Mouse (Mus musculus) cerebellum, adult 2 months (tissue): ENCODE results near the gene Rpl24. TPM values are rescaled to one million over a fixed set of nuclear protein-coding genes. Genes with fewer than 3 reads are reported as not detected.

Experiments used
- DNase-seq, 2 experiments: peaks; one replicate each; pipeline ENCODE4 v3.0.0; 2021
- H3K27ac ChIP-seq: fragments of 200-500 bp; 2 replicates; pipeline ENCODE4 v1.5.1; 2012; ENCODE audit warnings: low read length, control low read depth, inconsistent platforms; ENCODE audit not compliant: insufficient read depth
- H3K27me3 ChIP-seq: fragments of 200-500 bp; 2 replicates; pipeline ENCODE4 v1.6.1; 2012; ENCODE audit warnings: inconsistent platforms, mild to moderate bottlenecking, low read length, moderate library complexity; ENCODE audit not compliant: control insufficient read depth, insufficient read depth
- H3K4me1 ChIP-seq: fragments of 200-500 bp; 2 replicates; pipeline ENCODE4 v1.6.1; 2011; ENCODE audit warnings: low read length; ENCODE audit not compliant: control insufficient read depth, insufficient read depth
- H3K4me3 ChIP-seq: fragments of 200-500 bp; replicated peaks from 2 replicates; pipeline ENCODE3; 2011; ENCODE audit warnings: mild to moderate bottlenecking, low read depth, low read length, control low read depth; ENCODE audit not compliant: insufficient read depth
- CTCF ChIP-seq: fragments of 200-500 bp; IDR thresholded peaks from 2 replicates; pipeline ENCODE4 v1.5.1; 2011; ENCODE audit warnings: low read depth, mild to moderate bottlenecking, control low read depth, low read length, moderate library complexity, borderline replicate concordance; ENCODE audit not compliant: insufficient read depth
- POLR2A ChIP-seq: fragments of 200-500 bp; IDR thresholded peaks from 2 replicates; pipeline ENCODE4 v1.6.1; 2011; ENCODE audit warnings: low read length, control low read depth, borderline replicate concordance; ENCODE audit not compliant: insufficient read depth
- WGBS: fragments of 180-500 bp; shearing (Covaris S2); methylation state at CpG from one replicate; pipeline ENCODE4 v1.1.7; 2018; 5-methylcytosine and 5-hydroxymethylcytosine counted together
- polyA plus RNA-seq: library from polyadenylated mRNA; depleted of rRNA; stranded (reverse); fragments of >200 nt; gene quantifications from 2 replicates; pipeline ENCODE4 v1.2.3, GENCODE M21; 2012

Rpl24 gene
- polyA plus RNA-seq, 1 experiment, result 431 TPM

- H3K4me1 ChIP-seq, result no peaks in the 10 kb centered on the region
- TF ChIP-seq CTCF (peak; percentile 57; the same call in 1 of the 2 replicates), POLR2A (no peak)
- H3K4me3 ChIP-seq, result no peak overlapping the region
- no peaks in the 10 kb centered on the region for H3K27me3 ChIP-seq
- WGBS, result 42% methylated on average over 4 of the region's 4 CpGs
- no peak overlapping the region for H3K27ac ChIP-seq
- DNase-seq, result peak; percentile 25 to 44
Measured at GRCm38 (mm10) chr16:55964126-55964949, 1.7 kb upstream of the Rpl24 start.

- peak overlapping the region; percentile 34 for H3K4me3 ChIP-seq
- no peaks in the 10 kb centered on the region for H3K4me1 ChIP-seq
- DNase-seq, result no peak
- H3K27me3 ChIP-seq, result no peaks in the 10 kb centered on the region
- WGBS, result 7% methylated on average over 1 of the region's 1 CpGs
- TF ChIP-seq POLR2A, result no peak
- TF ChIP-seq CTCF, result no peak
- H3K27ac ChIP-seq, result no peak overlapping the region
Measured at GRCm38 (mm10) chr16:55967221-55967620, 1.1 kb downstream of the Rpl24 start.

DNA sequence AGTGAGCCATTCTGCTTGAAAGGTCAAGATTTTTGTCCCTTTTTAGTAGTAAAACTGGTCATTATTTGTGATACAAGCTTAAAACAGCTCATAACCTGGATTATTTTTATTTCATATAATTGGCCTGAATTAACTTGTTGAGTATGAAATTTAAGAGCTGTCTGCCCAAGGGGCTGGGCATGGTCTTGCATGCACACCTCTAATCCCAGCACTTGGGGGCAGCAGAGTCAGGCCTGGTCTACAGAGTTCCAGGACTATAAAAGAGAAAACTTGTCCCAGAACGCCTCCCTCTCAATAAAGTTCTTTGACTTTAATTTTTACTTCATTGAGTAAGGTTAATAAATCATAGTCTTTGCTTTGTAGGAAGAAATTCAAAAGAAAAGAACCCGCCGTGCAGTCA, 3.1 kb downstream of the Rpl24 start:
- H3K27ac ChIP-seq, result no peak overlapping the region
- peak in 1 of 2 experiments; percentile 22 for DNase-seq
- no peaks in the 10 kb centered on the region for H3K4me1 ChIP-seq
- peak; percentile 50; the same call in 1 of the 2 replicates for TF ChIP-seq CTCF
- no peak for TF ChIP-seq POLR2A
- H3K4me3 ChIP-seq, result no peak overlapping the region
- WGBS, result 67% methylated on average over 3 of the region's 3 CpGs
- no peaks in the 10 kb centered on the region for H3K27me3 ChIP-seq

DNA sequence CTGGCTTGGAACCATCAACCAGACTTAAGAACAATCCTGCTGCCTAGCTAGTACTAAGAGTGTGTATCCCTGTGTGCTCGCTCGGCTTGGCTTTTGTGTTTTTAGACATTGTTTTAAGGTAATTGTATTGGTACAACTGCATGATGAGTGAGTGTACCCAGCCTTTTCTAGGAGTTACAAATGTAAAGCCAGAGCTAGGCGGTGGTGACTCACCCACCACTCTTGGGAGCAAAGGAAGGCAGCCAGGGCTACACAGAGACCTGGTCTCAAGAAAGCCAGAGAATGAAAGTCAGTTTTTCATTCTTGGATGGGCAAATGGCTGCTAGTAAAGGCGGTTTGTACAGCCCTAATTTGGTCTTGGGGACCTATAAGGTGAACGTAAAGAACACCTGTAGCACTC, 4.3 kb downstream of the Rpl24 start:
- TF ChIP-seq CTCF (no peak), POLR2A (no peak)
- Histone ChIP-seq H3K4me3 (no peak overlapping the region), H3K27me3 (no peaks in the 10 kb centered on the region), H3K27ac (no peak overlapping the region), H3K4me1 (no peaks in the 10 kb centered on the region)
- DNase-seq, result no peak
- WGBS, result 87% methylated on average over 5 of the region's 5 CpGs

DNA sequence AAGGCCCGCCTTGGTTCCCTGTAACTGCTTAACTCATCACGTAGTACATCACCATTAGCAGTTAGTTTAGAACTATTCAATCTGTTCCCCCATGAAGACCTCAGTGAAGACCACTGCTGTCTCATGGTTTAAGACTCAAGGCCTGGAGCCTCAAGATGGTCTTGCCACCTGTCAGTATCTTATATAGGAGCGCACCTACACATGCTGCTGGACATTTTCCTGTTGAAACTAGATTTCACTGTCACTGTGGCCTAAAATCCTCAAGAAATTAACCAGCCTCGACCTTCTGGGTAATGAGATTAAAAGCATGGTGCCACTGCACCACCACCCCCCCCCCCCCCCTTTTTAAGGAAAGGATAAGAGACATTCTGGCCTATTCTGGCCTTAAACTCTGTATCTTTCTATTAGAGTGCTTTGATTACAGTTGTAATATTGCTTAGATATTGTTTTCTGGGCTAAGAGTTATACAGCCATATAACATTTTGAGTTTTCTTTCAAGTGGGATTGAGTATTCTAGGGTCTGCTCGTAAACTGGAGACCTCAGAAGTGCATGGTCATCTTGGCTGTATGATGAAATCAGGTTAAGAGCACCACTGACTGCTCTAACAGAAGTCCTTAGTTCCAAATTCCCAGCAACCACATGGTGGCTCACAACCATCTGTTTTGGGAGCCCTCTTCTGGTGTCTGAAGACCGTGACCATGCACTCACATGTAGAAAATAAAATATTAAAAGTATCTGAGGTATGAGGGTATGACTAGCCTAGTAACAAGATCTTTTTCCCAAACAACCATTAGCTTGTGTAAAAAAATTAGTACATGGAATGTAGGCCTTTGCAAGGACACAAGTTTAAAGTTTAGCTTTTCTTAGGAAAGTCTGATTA, 5.9 kb downstream of the Rpl24 start:
- Histone ChIP-seq H3K4me1 (no peaks in the 10 kb centered on the region), H3K27ac (no peak overlapping the region)
- 73% methylated on average over 6 of the region's 6 CpGs for WGBS

GRCm38 (mm10) chr16:55972626-55973201, 6.6 kb downstream of the Rpl24 start:
- Histone ChIP-seq H3K27ac (no peak overlapping the region), H3K4me1 (no peaks in the 10 kb centered on the region), H3K27me3 (no peaks in the 10 kb centered on the region), H3K4me3 (no peak overlapping the region)
- 56% methylated on average over 10 of the region's 10 CpGs for WGBS
- TF ChIP-seq POLR2A (no peak), CTCF (no peak)
- DNase-seq, result no peak

More for the DNA sequence above, 5.9 kb downstream of the Rpl24 start:
- no peak for DNase-seq
- TF ChIP-seq CTCF (no peak), POLR2A (no peak)
- Histone ChIP-seq H3K27me3 (no peaks in the 10 kb centered on the region), H3K4me3 (no peak overlapping the region)

DNA sequence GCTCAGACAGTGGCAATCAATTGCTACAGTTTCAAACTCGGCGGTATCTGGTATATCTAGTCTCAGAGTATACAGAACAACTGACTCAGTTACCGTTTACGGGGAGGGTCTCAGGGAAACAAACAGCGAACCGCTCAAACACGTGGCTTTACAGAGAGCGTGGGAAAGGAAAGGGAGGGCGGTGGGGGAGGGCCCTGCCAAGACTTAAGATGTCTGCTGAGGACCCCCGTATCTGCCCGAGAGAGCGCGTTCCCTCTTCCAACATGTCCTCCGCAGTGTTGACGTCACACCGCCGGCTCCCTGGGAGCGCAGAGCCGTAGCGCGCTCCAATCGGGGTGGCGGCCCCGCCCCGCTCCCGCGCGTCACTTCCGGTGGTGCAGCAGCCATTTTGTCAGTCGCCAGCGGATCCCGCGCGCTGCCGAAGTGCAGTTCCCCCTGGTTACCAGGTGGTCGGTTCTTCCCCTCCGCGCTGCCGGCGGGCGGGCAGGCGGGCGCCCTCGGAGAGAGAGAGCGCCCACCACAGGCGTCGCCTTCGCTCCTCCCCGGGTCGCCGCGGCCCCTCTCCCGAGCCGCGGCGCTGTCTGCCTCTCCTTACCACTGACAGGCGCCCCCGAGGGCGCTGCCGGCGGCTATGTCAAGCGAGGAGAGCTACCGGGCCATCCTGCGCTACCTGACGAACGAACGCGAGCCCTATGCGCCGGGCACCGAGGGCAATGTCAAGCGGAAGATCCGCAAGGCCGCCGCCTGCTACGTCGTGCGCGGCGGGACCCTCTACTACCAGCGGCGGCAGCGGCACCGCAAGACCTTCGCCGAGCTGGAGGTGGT, 7.6 kb downstream of the Rpl24 start, which contains the start of gene Zbtb11:
Zbtb11 (plus strand) TSS at position 453 of the 825 bp plus-strand sequence.
- H3K4me3 ChIP-seq, result peak within 1 kb of the TSS; percentile 77
- TF ChIP-seq CTCF, result no peak
- peak; percentile 79; the same call in 1 of the 2 replicates for TF ChIP-seq POLR2A
- peak; percentile 98 to 99 for DNase-seq
- peak within 1 kb of the TSS; percentile 84 for H3K27ac ChIP-seq
- no peaks in the 10 kb centered on the region for H3K27me3 ChIP-seq
- no peaks in the 10 kb centered on the region for H3K4me1 ChIP-seq
- WGBS, result under 1% methylated on average over 83 of the region's 86 CpGs
